Mouse (Mus musculus) kidney, postnatal 0 days (tissue): ENCODE data around the gene Zfp758. TPM values are rescaled to one million over a fixed set of nuclear protein-coding genes. Genes with fewer than 3 reads are reported as not detected.

Experiments used
- ATAC-seq: fragments of 200-750 bp; cut with Nextera tagmentation; replicated peaks from 2 replicates; pipeline ENCODE4 v1.8.0; 2017; ENCODE audit warnings: low read depth, moderate number of reproducible peaks, moderate TSS enrichment, moderate library complexity; ENCODE audit not compliant: low FRiP score
- DNase-seq: peaks from one replicate; pipeline ENCODE4 v3.0.0-alpha.2; 2016; ENCODE audit warnings: low spot score
- H3K27ac ChIP-seq: fragments of 300-500 bp; sonication (generic); 2 replicates; pipeline ENCODE4 v1.5.1; 2014; ENCODE audit warnings: mild to moderate bottlenecking
- H3K27me3 ChIP-seq: fragments of 300-500 bp; sonication (generic); 2 replicates; pipeline ENCODE4 v1.6.1; 2014; ENCODE audit warnings: low read length, mixed read lengths; ENCODE audit not compliant: insufficient read depth
- H3K36me3 ChIP-seq: fragments of 300-500 bp; sonication (generic); 2 replicates; pipeline ENCODE4 v1.6.1; 2014; ENCODE audit warnings: low read length, mixed read lengths; ENCODE audit not compliant: insufficient read depth
- H3K4me1 ChIP-seq: fragments of 300-500 bp; sonication (generic); replicated peaks from 2 replicates; pipeline ENCODE4 v1.6.1; 2014; ENCODE audit warnings: antibody characterized with exemption, low read length, mixed read lengths; ENCODE audit not compliant: insufficient read depth
- H3K4me2 ChIP-seq: fragments of 300-500 bp; sonication (generic); 2 replicates; pipeline ENCODE4 v1.6.1; 2014; ENCODE audit warnings: mild to moderate bottlenecking, low read length, moderate library complexity, mixed read lengths
- H3K4me3 ChIP-seq: fragments of 300-500 bp; sonication (generic); replicated peaks from 2 replicates; pipeline ENCODE4 v1.5.1; 2014; ENCODE audit warnings: low read depth, low read length
- H3K9ac ChIP-seq: fragments of 300-500 bp; sonication (generic); 2 replicates; pipeline ENCODE4 v1.6.1; 2014; ENCODE audit warnings: low read depth, low read length
- H3K9me3 ChIP-seq: fragments of 300-500 bp; sonication (generic); replicated peaks from 2 replicates; pipeline ENCODE4 v1.6.1; 2016; ENCODE audit warnings: low read length, inconsistent platforms, mixed read lengths
- CTCF ChIP-seq: IDR thresholded peaks from 2 replicates; pipeline ENCODE4 v1.5.1; 2016; ENCODE audit warnings: antibody characterized with exemption, low read depth, mild to moderate bottlenecking, moderate library complexity
- WGBS: fragments of 180-500 bp; shearing (Covaris S2); extraction: QIAGEN DNeasy Blood & Tissue Kit; methylation state at CpG from one replicate; pipeline ENCODE4 v1.1.7; 2014; 5-methylcytosine and 5-hydroxymethylcytosine counted together
- polyA plus RNA-seq: library from polyadenylated mRNA; unstranded; fragments of >200 nt; fragmentation: Nextera tagmentation; extraction: Ambion mirVana; gene quantifications from 2 replicates; pipeline ENCODE4 v1.2.1, GENCODE M21; 2015

Zfp758 gene
- polyA plus RNA-seq, 1 experiment from 2014 or later = 7.7 TPM

- WGBS = 91% methylated on average over 3 of the region's 3 CpGs
- ATAC-seq = no peak
These were observed 2.6 kb downstream of the Zfp758 start for GRCm38 (mm10) chr17:22363895-22364294.

DNA sequence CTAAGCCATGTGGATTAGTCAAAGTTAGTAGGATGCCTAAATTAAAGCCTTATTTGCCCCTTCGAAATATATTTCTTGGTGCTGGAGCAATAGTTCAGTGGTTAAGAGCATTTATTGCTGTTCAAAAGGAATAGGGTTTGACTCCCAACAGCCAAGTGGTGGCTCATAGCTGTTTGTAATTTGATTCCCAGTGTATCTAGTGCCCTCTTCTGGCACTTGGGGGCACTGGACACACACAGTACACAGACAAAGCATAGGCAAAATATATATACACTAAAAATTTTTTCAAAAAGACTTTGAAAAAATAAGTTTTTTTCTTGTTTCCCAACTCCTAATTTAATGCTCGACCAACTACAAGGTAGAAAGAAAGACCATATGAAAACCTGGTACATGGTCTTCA, 49.5 kb downstream of the Zfp758 start:
- peak; percentile 62 for TF ChIP-seq CTCF
- DNase-seq = peak; percentile 23
- Histone ChIP-seq H3K27ac (no peak overlapping the region), H3K4me1 (no peaks in the 10 kb centered on the region), H3K9me3 (no peaks in the 10 kb centered on the region), H3K27me3 (no peaks in the 10 kb centered on the region), H3K36me3 (no peaks in the 10 kb centered on the region), H3K4me3 (no peak overlapping the region), H3K9ac (no peak overlapping the region), H3K4me2 (no peak overlapping the region)
- ATAC-seq = no peak
- 76% methylated on average over 2 of the region's 2 CpGs for WGBS

More at GRCm38 (mm10) chr17:22363895-22364294, 2.6 kb downstream of the Zfp758 start:
- Histone ChIP-seq H3K27me3 (no peaks in the 10 kb centered on the region), H3K9ac (no peak overlapping the region), H3K4me2 (no peak overlapping the region), H3K36me3 (0 out of 2 replicates have a peak, but pooled peaks cover 2% of the 10 kb centered on the region), H3K4me1 (peaks cover 9% of the 10 kb centered on the region; the same call in 1 of the 2 replicates), H3K27ac (no peak overlapping the region), H3K4me3 (no peak overlapping the region), H3K9me3 (0 out of 2 replicates have a peak, but pooled peaks cover 10% of the 10 kb centered on the region)
- no peak for TF ChIP-seq CTCF
- DNase-seq = no peak

DNA sequence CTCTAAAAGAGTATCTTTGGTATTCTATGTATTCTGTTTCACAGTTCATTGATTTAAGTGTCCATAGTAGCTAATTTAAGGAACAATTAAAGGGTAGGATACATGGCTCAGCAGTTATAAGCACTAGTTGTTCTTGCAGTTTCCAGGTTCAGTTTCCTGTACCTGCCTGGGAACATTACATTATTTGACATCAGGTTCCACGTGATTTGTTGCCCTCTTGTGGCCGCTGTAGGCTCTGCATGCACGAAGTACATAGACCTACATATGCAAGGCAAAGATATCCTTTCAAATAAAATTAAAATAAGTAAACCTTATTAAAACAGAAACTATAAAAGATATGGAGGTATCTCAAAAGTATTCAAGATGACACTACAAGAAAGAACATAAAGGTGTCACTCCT, 56.3 kb downstream of the Zfp758 start:
- DNase-seq = peak; percentile 67
- H3K9me3 ChIP-seq = no peaks in the 10 kb centered on the region
- H3K36me3 ChIP-seq = no peaks in the 10 kb centered on the region
- peak; percentile 68; the same call in 1 of the 2 replicates for ATAC-seq
- H3K4me3 ChIP-seq = no peak overlapping the region
- H3K27me3 ChIP-seq = no peaks in the 10 kb centered on the region
- no peaks in the 10 kb centered on the region for H3K4me1 ChIP-seq
- no peak overlapping the region for H3K9ac ChIP-seq
- no peak overlapping the region for H3K4me2 ChIP-seq
- peak; percentile 84 for TF ChIP-seq CTCF
- H3K27ac ChIP-seq = no peak overlapping the region
- 2% methylated on average over 3 of the region's 3 CpGs for WGBS

GRCm38 (mm10) chr17:22423952-22424617, 62.8 kb downstream of the Zfp758 start, which contains the start of gene Zfp946:
Gene Zfp946, plus strand, starts transcription at chr17:22424222.
- peak within 1 kb of the TSS; percentile 53 for H3K4me3 ChIP-seq
- ATAC-seq = peak; percentile 96
- H3K4me1 ChIP-seq = no peaks in the 10 kb centered on the region; the same call in 1 of the 2 replicates
- H3K27me3 ChIP-seq = no peaks in the 10 kb centered on the region
- 2% methylated on average over 28 of the region's 29 CpGs for WGBS
- TF ChIP-seq CTCF = no peak
- peak within 1 kb of the TSS; percentile 63 for H3K9ac ChIP-seq
- H3K9me3 ChIP-seq = no peaks in the 10 kb centered on the region
- peak; percentile 96 for DNase-seq
- peak within 1 kb of the TSS; percentile 79 for H3K4me2 ChIP-seq
- peak within 1 kb of the TSS; percentile 79 for H3K27ac ChIP-seq
- H3K36me3 ChIP-seq = no peaks in the 10 kb centered on the region

DNA sequence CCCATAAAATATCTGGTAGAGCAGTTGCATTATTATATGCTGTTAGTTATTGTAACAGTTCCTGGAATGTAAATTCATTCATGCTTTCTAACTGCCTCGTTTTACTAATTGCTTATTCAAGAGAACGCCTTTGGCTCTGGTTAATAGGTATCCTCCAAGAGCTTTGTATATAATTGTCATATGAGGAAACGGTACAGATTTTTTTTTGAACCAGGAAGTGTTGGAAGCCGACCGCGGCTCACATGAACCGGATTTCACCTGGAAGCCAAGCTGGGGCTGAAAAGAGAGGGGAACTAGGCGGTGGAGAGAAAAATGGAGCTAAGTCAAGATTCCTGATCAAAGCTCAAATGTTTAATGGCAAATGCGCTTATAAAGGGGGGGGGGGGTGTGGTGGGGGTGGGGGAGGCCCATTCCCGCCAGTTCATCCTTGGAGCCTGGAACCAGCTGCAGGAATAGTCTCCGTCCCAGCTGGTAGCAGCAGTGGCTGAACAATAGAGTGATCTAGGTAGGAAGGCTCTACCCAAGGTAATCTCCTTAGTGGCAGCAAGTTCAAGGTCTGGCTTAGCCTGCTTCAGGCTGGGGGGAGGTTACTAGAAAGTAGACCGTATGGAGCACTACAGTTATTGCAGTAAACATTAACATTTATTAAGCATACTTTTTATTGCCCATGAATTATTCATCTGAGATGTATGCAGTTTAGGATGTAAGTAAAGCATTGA, 63.5 kb downstream of the Zfp758 start:
- peak overlapping the region; percentile 79 for H3K4me2 ChIP-seq
- peak overlapping the region; percentile 63; the same call in 1 of the 2 replicates for H3K9ac ChIP-seq
- no peaks in the 10 kb centered on the region for H3K9me3 ChIP-seq
- WGBS = 3% methylated on average over 12 of the region's 12 CpGs
- peak; percentile 21; the same call in 1 of the 2 replicates for ATAC-seq
- no peak for TF ChIP-seq CTCF
- no peaks in the 10 kb centered on the region for H3K27me3 ChIP-seq
- peak overlapping the region; percentile 53 for H3K4me3 ChIP-seq
- peak overlapping the region; percentile 79 for H3K27ac ChIP-seq
- H3K36me3 ChIP-seq = no peaks in the 10 kb centered on the region
- peak; percentile 38 for DNase-seq
- no peaks in the 10 kb centered on the region; the same call in 1 of the 2 replicates for H3K4me1 ChIP-seq

Other genes starting within 250 kb of the Zfp758 start
- 3.4 and 3.5 TPM in 2 replicates for gene Zfp947, start 195.3 kb upstream of the Zfp758 start, polyA plus RNA-seq
- gene Zfp994, start 135.8 kb upstream of the Zfp758 start, polyA plus RNA-seq = 3.7 TPM in 2 replicates
- gene CT030661.1, start 46.6 kb upstream of the Zfp758 start, polyA plus RNA-seq = 12.2 and 13.5 TPM in 2 replicates
- gene Zfp944, start 53 bp upstream of the Zfp758 start, polyA plus RNA-seq = 12.4 and 13.0 TPM in 2 replicates
- gene Zfp946, start 62.8 kb downstream of the Zfp758 start, polyA plus RNA-seq = 11.6 and 11.8 TPM in 2 replicates
- gene Vmn2r111, start 212.0 kb downstream of the Zfp758 start, polyA plus RNA-seq = not detected in 2 replicates
- not detected in 2 replicates for gene Vmn2r112, start 239.5 kb downstream of the Zfp758 start, polyA plus RNA-seq